Mouse (Mus musculus) thymus, adult 2 months (tissue): Measurements from ENCODE around the gene Nkain4. TPM values are rescaled to one million over a fixed set of nuclear protein-coding genes. Genes with fewer than 3 reads are reported as not detected.

Experiments
- DNase-seq: peaks from one replicate; pipeline ENCODE4 v3.0.0; 2021
- H3K27ac ChIP-seq: fragments of 200-500 bp; 2 replicates; pipeline ENCODE4 v1.5.1; 2012; ENCODE audit warnings: low read length, control low read depth; ENCODE audit not compliant: control insufficient read depth, insufficient read depth
- H3K27me3 ChIP-seq: fragments of 200-500 bp; 2 replicates; pipeline ENCODE4 v1.6.1; 2012; ENCODE audit warnings: mild to moderate bottlenecking, low read length, moderate library complexity, mixed read lengths; ENCODE audit not compliant: control insufficient read depth, insufficient read depth
- H3K36me3 ChIP-seq: fragments of 200-500 bp; 2 replicates; pipeline ENCODE4 v1.6.1; 2012; ENCODE audit warnings: mild to moderate bottlenecking, low read length, moderate library complexity; ENCODE audit not compliant: control insufficient read depth, insufficient read depth
- H3K4me1 ChIP-seq: fragments of 200-500 bp; replicated peaks from 2 replicates; pipeline ENCODE4 v1.6.1; 2012; ENCODE audit warnings: low read length; ENCODE audit not compliant: control insufficient read depth, insufficient read depth
- H3K4me3 ChIP-seq: fragments of 200-500 bp; 2 replicates; pipeline ENCODE4 v1.5.1; 2012; ENCODE audit warnings: mild to moderate bottlenecking, low read length, control low read depth, moderate library complexity; ENCODE audit not compliant: control insufficient read depth, insufficient read depth
- CTCF ChIP-seq: fragments of 200-500 bp; IDR thresholded peaks from 2 replicates; pipeline ENCODE4 v1.5.1; 2012; ENCODE audit warnings: mild to moderate bottlenecking, control low read depth, low read length, moderate library complexity, borderline replicate concordance; ENCODE audit not compliant: control insufficient read depth, poor library complexity, insufficient read depth; ENCODE audit errors: extremely low read depth
- POLR2A ChIP-seq: fragments of 200-500 bp; IDR thresholded peaks from 2 replicates; pipeline ENCODE4 v1.6.1; 2012; ENCODE audit warnings: mild to moderate bottlenecking, low read length, control low read depth, moderate library complexity; ENCODE audit not compliant: control insufficient read depth, poor library complexity, insufficient read depth; ENCODE audit errors: extremely low read depth
- WGBS: fragments of 180-500 bp; shearing (Covaris S2); methylation state at CpG from one replicate; pipeline ENCODE4 v1.1.7; 2018; 5-methylcytosine and 5-hydroxymethylcytosine counted together
- polyA plus RNA-seq: library from polyadenylated mRNA; depleted of rRNA; stranded (reverse); fragments of >200 nt; gene quantifications from 2 replicates; pipeline ENCODE4 v1.2.3, GENCODE M21; 2012; rRNA removed

Gene Nkain4
- polyA plus RNA-seq, 1 experiment, result 24.6 TPM

DNA sequence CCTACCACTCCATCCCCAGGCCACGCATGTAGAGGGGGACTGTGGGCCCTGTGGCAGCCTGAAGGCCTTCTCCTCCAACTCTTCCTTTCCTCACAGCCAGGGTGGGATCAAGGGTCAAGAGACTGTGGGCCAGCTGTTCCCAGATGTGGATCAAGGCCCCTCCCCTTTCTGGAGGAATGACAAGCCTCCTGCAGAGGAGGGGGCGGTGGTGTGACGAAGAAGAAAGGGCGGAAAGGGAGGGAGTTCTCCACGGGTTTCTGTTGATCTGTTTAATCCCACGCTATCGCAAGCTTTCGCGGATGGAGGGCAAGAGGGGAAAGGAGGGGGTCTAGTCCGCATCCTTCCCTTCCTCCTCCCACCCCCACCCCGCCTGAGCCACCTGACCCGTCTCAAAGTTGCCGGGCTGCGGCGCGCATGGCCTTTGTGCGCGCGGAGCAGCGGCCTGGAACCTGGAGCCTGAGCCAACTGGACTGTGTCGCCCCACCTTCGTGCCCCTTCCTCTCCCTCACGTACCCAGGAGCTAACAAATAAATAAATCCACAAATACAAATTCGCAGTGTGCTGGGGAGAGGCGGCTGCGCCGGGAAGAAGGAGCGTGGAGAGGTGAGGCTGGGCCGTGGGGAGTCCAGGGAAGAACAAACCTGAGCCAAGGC, 64.0 kb downstream of the Nkain4 start:
- peaks cover 15% of the 10 kb centered on the region; the same call in 1 of the 2 replicates for H3K27me3 ChIP-seq
- WGBS, result 10% methylated on average over 29 of the region's 29 CpGs
- no peaks in the 10 kb centered on the region for H3K36me3 ChIP-seq
- DNase-seq, result no peak
- H3K27ac ChIP-seq, result no peak overlapping the region
- H3K4me1 ChIP-seq, result 0 out of 2 replicates have a peak, but pooled peaks cover 3% of the 10 kb centered on the region
- no peak overlapping the region for H3K4me3 ChIP-seq
- TF ChIP-seq POLR2A, result no peak
- TF ChIP-seq CTCF, result no peak

DNA sequence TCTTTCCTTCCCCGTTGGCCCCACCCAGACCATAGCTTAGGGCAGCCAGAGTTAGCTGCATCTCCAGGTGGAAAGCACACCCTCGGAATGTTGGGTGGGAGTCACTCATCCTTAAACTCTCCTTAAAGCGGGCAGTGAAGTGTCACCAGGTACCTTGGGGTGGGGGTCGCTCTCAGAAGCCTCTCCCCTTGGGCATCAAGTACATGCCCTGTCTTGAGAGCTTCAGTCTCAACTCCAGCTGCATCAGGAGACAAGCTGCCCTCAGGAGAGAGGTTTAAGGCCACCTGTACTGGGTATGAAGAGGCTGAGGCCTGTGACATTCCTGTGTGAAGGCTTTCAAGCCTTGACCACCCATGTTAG, 64.6 kb downstream of the Nkain4 start:
- Histone ChIP-seq H3K27ac (no peak overlapping the region), H3K36me3 (no peaks in the 10 kb centered on the region), H3K4me3 (no peak overlapping the region), H3K4me1 (0 out of 2 replicates have a peak, but pooled peaks cover 3% of the 10 kb centered on the region), H3K27me3 (peaks cover 15% of the 10 kb centered on the region; the same call in 1 of the 2 replicates)
- no peak for TF ChIP-seq CTCF
- TF ChIP-seq POLR2A, result no peak
- DNase-seq, result no peak
- 45% methylated on average over 4 of the region's 4 CpGs for WGBS

DNA sequence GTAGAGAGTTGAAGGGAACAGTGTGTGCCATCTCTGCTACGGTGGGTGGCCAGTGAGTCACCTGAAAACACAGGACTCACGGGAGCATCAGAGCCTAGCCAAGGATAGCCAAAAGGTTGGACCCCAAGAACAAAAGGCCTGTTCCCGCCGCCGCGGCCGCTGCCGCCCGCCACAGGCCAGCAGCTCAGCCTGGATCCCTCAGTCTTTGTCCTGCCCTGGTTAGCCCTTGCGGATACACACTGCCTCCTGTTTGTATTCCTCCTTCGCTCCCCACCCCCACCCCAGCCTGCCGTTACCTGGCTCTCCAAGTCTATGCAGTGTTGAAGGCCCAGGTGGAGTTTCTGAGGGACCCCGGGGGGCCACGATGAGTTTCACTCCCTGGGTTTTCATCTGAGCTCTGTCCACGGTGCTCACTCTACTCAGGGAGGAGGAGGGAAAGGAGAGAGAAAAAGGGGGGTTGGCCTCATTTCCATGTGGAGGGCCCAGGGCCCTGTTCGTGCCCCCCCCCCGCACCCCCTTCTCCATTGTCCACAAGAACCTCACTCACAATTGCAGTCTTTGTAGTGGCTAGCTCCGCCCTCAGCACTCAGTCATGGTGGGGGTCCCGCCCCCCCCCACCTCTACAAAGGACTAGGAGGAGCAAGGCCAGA, 65.1 kb downstream of the Nkain4 start:
- H3K4me1 ChIP-seq, result no peaks in the 10 kb centered on the region
- H3K27ac ChIP-seq, result no peak overlapping the region
- WGBS, result 27% methylated on average over 19 of the region's 19 CpGs
- DNase-seq, result no peak
- peaks cover 15% of the 10 kb centered on the region; the same call in 1 of the 2 replicates for H3K27me3 ChIP-seq
- no peak overlapping the region for H3K4me3 ChIP-seq
- no peaks in the 10 kb centered on the region for H3K36me3 ChIP-seq
- TF ChIP-seq CTCF (no peak), POLR2A (no peak)

DNA sequence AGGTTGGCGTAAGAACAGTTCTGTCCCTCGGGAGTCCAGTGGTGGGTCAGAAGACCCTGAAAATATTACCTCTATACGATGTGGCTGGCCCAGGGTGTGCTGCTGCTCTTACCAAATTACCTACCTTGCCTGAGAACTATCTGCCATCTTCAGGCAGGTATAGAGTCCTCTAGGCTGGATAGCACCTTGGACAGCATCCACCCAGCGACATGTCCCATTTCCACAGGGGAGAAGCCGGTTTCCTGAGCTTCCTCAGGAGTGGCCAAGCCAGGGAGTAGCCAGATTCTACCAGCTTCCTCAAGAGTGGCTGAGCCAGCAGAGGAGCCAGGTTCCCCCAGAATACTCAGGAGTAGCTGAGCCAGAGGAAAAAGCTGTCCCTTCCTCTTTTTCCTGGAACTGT, 69.2 kb downstream of the Nkain4 start:
- no peaks in the 10 kb centered on the region for H3K4me1 ChIP-seq
- DNase-seq, result no peak
- no peaks in the 10 kb centered on the region; the same call in 1 of the 2 replicates for H3K27me3 ChIP-seq
- H3K27ac ChIP-seq, result no peak overlapping the region
- WGBS, result 59% methylated on average over 5 of the region's 5 CpGs
- TF ChIP-seq POLR2A (no peak), CTCF (no peak)
- no peak overlapping the region for H3K4me3 ChIP-seq
- no peaks in the 10 kb centered on the region for H3K36me3 ChIP-seq

Other genes starting within 250 kb of the Nkain4 start
- gene Dido1, start 244.7 kb downstream of the Nkain4 start, polyA plus RNA-seq, result 40.7 and 42.2 TPM in 2 replicates
- gene Gid8, start 244.6 kb downstream of the Nkain4 start, polyA plus RNA-seq, result 34.9 and 35.5 TPM in 2 replicates
- 24.9 and 26.4 TPM in 2 replicates for gene Slc17a9, start 229.4 kb downstream of the Nkain4 start, polyA plus RNA-seq
- gene Bhlhe23, start 177.8 kb downstream of the Nkain4 start, polyA plus RNA-seq, result 0.16 and 0.46 TPM in 2 replicates
- gene Ythdf1, start 33.8 kb downstream of the Nkain4 start, polyA plus RNA-seq, result 76.7 and 78.3 TPM in 2 replicates
- 0.08 and 0.19 TPM in 2 replicates for gene Birc7, start 25.7 kb downstream of the Nkain4 start, polyA plus RNA-seq
- gene Arfgap1, start 12.5 kb upstream of the Nkain4 start, polyA plus RNA-seq, result 65.5 and 68.4 TPM in 2 replicates
- gene Col20a1, start 31.8 kb upstream of the Nkain4 start, polyA plus RNA-seq, result 2.5 and 3.3 TPM in 2 replicates
- 0.18 and 0.27 TPM in 2 replicates for gene Chrna4, start 88.8 kb upstream of the Nkain4 start, polyA plus RNA-seq
- gene Kcnq2, start 180.6 kb upstream of the Nkain4 start, polyA plus RNA-seq, result 0.24 and 0.32 TPM in 2 replicates
- 2.7 and 42.5 TPM in 2 replicates for gene Eef1a2, start 202.3 kb upstream of the Nkain4 start, polyA plus RNA-seq
- 191 and 219 TPM in 2 replicates for gene Ppdpf, start 232.5 kb upstream of the Nkain4 start, polyA plus RNA-seq
- 0.22 and 0.32 TPM in 2 replicates for gene Ptk6, start 248.1 kb upstream of the Nkain4 start, polyA plus RNA-seq